Mouse (Mus musculus): ENCODE results near the gene Gng7. TPM values are rescaled to one million over a fixed set of nuclear protein-coding genes. Genes with fewer than 3 reads are reported as not detected.

Gene Gng7
- total and polyA plus RNA-seq, 3 experiments: 0.24 to 0.47 TPM; not detected in 1

- Histone ChIP-seq H3K27ac (ENCODE audit: insufficient read depth, low read depth) (no peak overlapping the region), H3K4me1 (ENCODE audit: control insufficient read depth in 1 of 2, insufficient read depth in 2 of 2) (peaks cover 0 to 16% of the 10 kb centered on the region in 2 experiments; a peak in 2 of 4 replicates), H3K27me3 (replicated peaks) (peaks cover 22% of the 10 kb centered on the region), H3K4me3 (replicated peaks in 1 of 3; ENCODE audit: low read depth in 2 of 3, low read length in 2 of 3, poor library complexity in 1 of 3) (no peak overlapping the region), H3K4me2 (ENCODE audit: insufficient read depth, low read depth, poor library complexity, severe bottlenecking) (no peak overlapping the region), H3K36me3 (replicated peaks in 1 of 2; ENCODE audit: control insufficient read depth in 1 of 2, insufficient read depth in 1 of 2, low read length in 1 of 2) (no peaks in the 10 kb centered on the region), H3K79me2 (replicated peaks; ENCODE audit: control insufficient read depth, extremely low read depth, insufficient read depth, poor library complexity, severe bottlenecking) (peaks cover 5% of the 10 kb centered on the region), H3K9me3 (replicated peaks; ENCODE audit: low read length) (peaks cover 3% of the 10 kb centered on the region), H3K9ac (ENCODE audit: insufficient read depth, low read depth) (no peak overlapping the region)
- dilution Hi-C loops (cut with MboI; ENCODE audit: extremely low pct_ligation_motif_present, extremely low pct_unique_long_range_greater_than_20kb, low sequenced_read_pairs): no loop called here
- in situ Hi-C loops (cut with MboI; ENCODE audit: low pct_ligation_motif_present, low pct_unique_long_range_greater_than_20kb, low sequenced_read_pairs): loop anchor here (5.0 to 10.0 kb wide), 2 partner anchors 67 to 239 kb away; partner anchors contain the start of gene Pias4
- TF ChIP-seq USF1 (IDR thresholded peaks at IDR 0.05; ENCODE audit: low read depth, low read length): no peak
- no peak for TF ChIP-seq KAT2A (IDR thresholded peaks at IDR 0.05; ENCODE audit: insufficient replicate concordance, low read length)
- TF ChIP-seq NELFE (IDR thresholded peaks at IDR 0.05; ENCODE audit: low read depth, low read length): no peak
- TF ChIP-seq MAFK (IDR thresholded peaks at IDR 0.05; ENCODE audit: insufficient replicate concordance, low read length): no peak
- no peak for TF ChIP-seq EP300 (IDR thresholded peaks at IDR 0.05; ENCODE audit: low read length)
- DNase-seq (ENCODE audit: extremely low read depth): no peak
Measured at GRCm38 (mm10) chr10:80925472-80925871, 89.3 kb downstream of the Gng7 start.

GRCm38 (mm10) chr10:80921923-80922322 lies 92.8 kb downstream of the Gng7 start:
- Histone ChIP-seq H3K27ac (ENCODE audit: insufficient read depth, low read depth) (no peak overlapping the region), H3K4me3 (replicated peaks in 1 of 3; ENCODE audit: low read depth in 2 of 3, low read length in 2 of 3, poor library complexity in 1 of 3) (no peak overlapping the region), H3K79me2 (replicated peaks; ENCODE audit: control insufficient read depth, extremely low read depth, insufficient read depth, poor library complexity, severe bottlenecking) (no peaks in the 10 kb centered on the region), H3K4me2 (ENCODE audit: insufficient read depth, low read depth, poor library complexity, severe bottlenecking) (no peak overlapping the region), H3K9me3 (replicated peaks; ENCODE audit: low read length) (peaks cover 3% of the 10 kb centered on the region), H3K9ac (ENCODE audit: insufficient read depth, low read depth) (no peak overlapping the region), H3K36me3 (replicated peaks in 1 of 2; ENCODE audit: control insufficient read depth in 1 of 2, insufficient read depth in 1 of 2, low read length in 1 of 2) (no peaks in the 10 kb centered on the region), H3K4me1 (ENCODE audit: control insufficient read depth in 1 of 2, insufficient read depth in 2 of 2) (peaks cover 3 to 10% of the 10 kb centered on the region in 2 experiments; a peak in 2 of 4 replicates), H3K27me3 (replicated peaks) (peaks cover 37% of the 10 kb centered on the region)
- no peak for TF ChIP-seq MAX (IDR thresholded peaks at IDR 0.05; ENCODE audit: low read length)
- no peak for TF ChIP-seq MAZ (IDR thresholded peaks at IDR 0.05; ENCODE audit: low read depth, low read length)
- no peak for TF ChIP-seq E2F4 (IDR thresholded peaks at IDR 0.05; ENCODE audit: insufficient replicate concordance, low read depth, low read length)
- no peak for TF ChIP-seq PAX5 (IDR thresholded peaks at IDR 0.05; ENCODE audit: low read length)
- no peak for TF ChIP-seq CTCF (conservative IDR thresholded peaks at IDR 0.05 in 1 of 2, IDR thresholded peaks at IDR 0.05 in 1 of 2; ENCODE audit: low read depth in 2 of 2, low read length in 2 of 2)
- TF ChIP-seq RAD21 (IDR thresholded peaks at IDR 0.05; ENCODE audit: low read depth, low read length): no peak
- TF ChIP-seq IRF4 (IDR thresholded peaks at IDR 0.05; ENCODE audit: low read depth, low read length): no peak
- dilution Hi-C loops (cut with MboI; ENCODE audit: extremely low pct_ligation_motif_present, extremely low pct_unique_long_range_greater_than_20kb, low sequenced_read_pairs): no loop called here
- DNase-seq (ENCODE audit: extremely low read depth): no peak
- in situ Hi-C loops (cut with MboI; ENCODE audit: low pct_ligation_motif_present, low pct_unique_long_range_greater_than_20kb, low sequenced_read_pairs): loop anchor here (10.0 kb wide), 1 partner anchor 243 kb away; the partner anchor contains the start of gene Pias4

GRCm38 (mm10) chr10:80917779-80918434 lies 96.8 kb downstream of the Gng7 start, which contains the start of gene Lmnb2:
Gene Lmnb2, minus strand, starts transcription at chr10:80918245.
- Histone ChIP-seq H3K9ac (ENCODE audit: insufficient read depth, low read depth) (peak within 1 kb of the TSS; percentile 52), H3K79me2 (replicated peaks; ENCODE audit: control insufficient read depth, extremely low read depth, insufficient read depth, poor library complexity, severe bottlenecking) (no peaks in the 10 kb centered on the region), H3K27ac (ENCODE audit: insufficient read depth, low read depth) (no peak within 1 kb of the TSS), H3K4me1 (ENCODE audit: control insufficient read depth in 1 of 2, insufficient read depth in 2 of 2) (peaks cover 5 to 16% of the 10 kb centered on the region in 2 experiments; a peak in 2 of 4 replicates), H3K36me3 (replicated peaks in 1 of 2; ENCODE audit: control insufficient read depth in 1 of 2, insufficient read depth in 1 of 2, low read length in 1 of 2) (peaks cover 0 to 31% of the 10 kb centered on the region in 2 experiments), H3K4me3 (replicated peaks in 1 of 3; ENCODE audit: low read depth in 2 of 3, low read length in 2 of 3, poor library complexity in 1 of 3) (peak within 1 kb of the TSS; percentile 81 to 95 (median 94)), H3K27me3 (replicated peaks) (peaks cover 29% of the 10 kb centered on the region), H3K4me2 (ENCODE audit: insufficient read depth, low read depth, poor library complexity, severe bottlenecking) (peak within 1 kb of the TSS; percentile 80), H3K9me3 (replicated peaks; ENCODE audit: low read length) (no peaks in the 10 kb centered on the region)
- peak; percentile 55 for DNase-seq (ENCODE audit: extremely low read depth)
- in situ Hi-C loops (cut with MboI; ENCODE audit: low pct_ligation_motif_present, low pct_unique_long_range_greater_than_20kb, low sequenced_read_pairs): no loop called here
- dilution Hi-C loops (cut with MboI; ENCODE audit: extremely low pct_ligation_motif_present, extremely low pct_unique_long_range_greater_than_20kb, low sequenced_read_pairs): no loop called here
- TF ChIP-seq UBTF (IDR thresholded peaks at IDR 0.05; ENCODE audit: low read depth, low read length): no peak
- no peak; the same call in 1 of the 2 replicates for TF ChIP-seq MAX (IDR thresholded peaks at IDR 0.05; ENCODE audit: low read length)
- TF ChIP-seq CHD1 (IDR thresholded peaks at IDR 0.05; ENCODE audit: low read depth, low read length): no peak
- no peak for TF ChIP-seq MAZ (IDR thresholded peaks at IDR 0.05; ENCODE audit: low read depth, low read length)
- no peak for TF ChIP-seq CTCF (conservative IDR thresholded peaks at IDR 0.05 in 1 of 2, IDR thresholded peaks at IDR 0.05 in 1 of 2; ENCODE audit: low read depth in 2 of 2, low read length in 2 of 2)
- no peak for TF ChIP-seq ZC3H11A (IDR thresholded peaks at IDR 0.05; ENCODE audit: low read depth, low read length)
- peak; percentile 28; the same call in 1 of the 2 replicates for TF ChIP-seq MEF2A (IDR thresholded peaks at IDR 0.05; ENCODE audit: borderline replicate concordance, low read depth, low read length)
- no peak for TF ChIP-seq MAFK (IDR thresholded peaks at IDR 0.05; ENCODE audit: insufficient replicate concordance, low read length)
- no peak for TF ChIP-seq ETS1 (conservative IDR thresholded peaks at IDR 0.05; ENCODE audit: low read depth, low read length)
- no peak for TF ChIP-seq EP300 (IDR thresholded peaks at IDR 0.05; ENCODE audit: low read length)
- no peak for TF ChIP-seq RCOR1 (conservative IDR thresholded peaks at IDR 0.05; ENCODE audit: low read depth, low read length)
- TF ChIP-seq PAX5 (IDR thresholded peaks at IDR 0.05; ENCODE audit: low read length): no peak
- TF ChIP-seq POLR2AphosphoS2 (IDR thresholded peaks at IDR 0.05; ENCODE audit: low read depth, low read length): no peak
- peak; percentile 59; the same call in 1 of the 2 replicates for TF ChIP-seq NELFE (IDR thresholded peaks at IDR 0.05; ENCODE audit: low read depth, low read length)
- TF ChIP-seq IRF4 (IDR thresholded peaks at IDR 0.05; ENCODE audit: low read depth, low read length): no peak; the same call in 1 of the 2 replicates
- peak; percentile 94 for TF ChIP-seq HCFC1 (IDR thresholded peaks at IDR 0.05; ENCODE audit: low read depth, low read length)
- 0 out of 2 replicates have a peak, but pooled peaks have one; percentile 13 for TF ChIP-seq MYC (IDR thresholded peaks at IDR 0.05; ENCODE audit: low read depth, low read length)
- no peak for TF ChIP-seq ZNF384 (IDR thresholded peaks at IDR 0.05; ENCODE audit: low read depth, low read length)

Data from CH12.LX (cell line).